Mouse (Mus musculus): ENCODE results near the gene Zfp831.
A peak's percentile ranks its signal among the peaks of the same experiment; 100 is the strongest.

Gene Zfp831

GRCm38 (mm10) chr2:174652864-174653263 is 9.5 kb downstream of the Zfp831 start:
- no peak for DNase-seq (ENCODE audit: low read depth)

GRCm38 (mm10) chr2:174655341-174655740 is 12.0 kb downstream of the Zfp831 start:
- no peak for DNase-seq (ENCODE audit: low read depth)

DNA sequence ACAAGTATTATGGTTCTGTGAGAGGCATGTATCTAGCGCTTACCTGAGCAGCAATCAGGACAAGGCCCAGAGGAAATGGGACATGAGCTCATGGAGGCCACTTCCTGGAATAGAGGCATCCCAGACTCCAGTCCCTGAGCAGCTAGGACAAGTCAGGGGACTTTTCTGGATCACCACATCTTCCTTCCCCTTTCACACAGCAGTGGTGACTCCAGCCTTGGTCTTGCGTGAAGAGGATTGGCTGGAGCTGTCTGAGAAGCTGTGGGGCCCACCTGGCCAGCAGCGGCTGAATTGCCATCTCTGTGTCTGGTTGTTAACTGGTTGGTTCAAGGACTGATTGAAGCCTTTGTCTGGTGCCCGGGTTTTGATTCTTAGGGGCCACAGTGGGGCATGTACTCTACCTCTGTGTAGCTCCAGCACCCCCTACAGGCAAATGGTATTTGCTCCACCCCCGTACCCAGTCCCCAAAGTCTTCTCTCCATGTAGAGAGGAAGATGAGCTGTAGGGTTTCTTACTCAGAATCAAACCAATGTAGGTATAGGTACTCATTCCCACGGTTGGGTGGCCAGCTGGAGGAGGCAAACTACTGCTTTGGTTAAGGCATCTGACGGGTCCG is 15.0 kb downstream of the Zfp831 start:
- no peak for DNase-seq (ENCODE audit: low read depth)

DNA sequence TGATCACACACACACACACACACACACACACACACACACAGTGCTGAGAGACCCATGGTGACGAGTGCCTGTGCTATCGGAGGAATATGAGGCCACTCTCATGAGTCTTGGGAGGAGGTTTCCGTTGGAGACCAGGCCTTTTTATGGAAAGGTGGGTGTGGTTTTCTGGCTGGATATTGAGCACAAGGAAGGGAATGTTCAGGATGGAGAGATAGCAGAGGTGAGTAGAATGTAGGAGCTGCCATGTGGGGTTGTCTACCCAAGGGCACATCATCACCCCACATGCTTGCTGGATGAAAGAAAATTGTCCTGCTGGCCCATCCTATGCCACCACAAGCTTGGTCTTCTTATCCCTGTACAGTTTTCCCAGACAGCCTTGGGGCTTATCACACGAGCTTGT is 16.5 kb downstream of the Zfp831 start:
- DNase-seq (ENCODE audit: low read depth): no peak

DNA sequence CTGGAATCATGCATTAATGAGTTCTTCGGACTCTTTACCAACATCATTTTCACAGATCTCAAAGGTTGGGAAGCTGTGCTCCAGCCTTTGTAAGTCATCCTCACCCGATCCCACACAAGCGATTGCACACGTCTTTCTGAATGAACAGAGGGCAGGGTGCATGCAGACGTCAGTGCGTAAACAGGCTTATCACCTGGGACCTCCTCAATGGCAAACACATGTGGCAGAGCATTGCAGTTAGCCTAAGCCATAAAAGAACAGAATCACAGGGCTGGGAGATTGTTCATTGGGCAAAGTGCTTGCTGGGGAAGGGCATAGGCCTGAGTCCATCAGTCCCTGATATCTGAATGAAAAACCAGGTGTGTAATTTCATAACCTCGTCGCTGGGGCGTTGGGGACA is 17.0 kb downstream of the Zfp831 start:
- no peak for DNase-seq (ENCODE audit: low read depth)

- no peak for DNase-seq (ENCODE audit: low read depth)
Measured at GRCm38 (mm10) chr2:174661436-174662171, 18.3 kb downstream of the Zfp831 start.

DNA sequence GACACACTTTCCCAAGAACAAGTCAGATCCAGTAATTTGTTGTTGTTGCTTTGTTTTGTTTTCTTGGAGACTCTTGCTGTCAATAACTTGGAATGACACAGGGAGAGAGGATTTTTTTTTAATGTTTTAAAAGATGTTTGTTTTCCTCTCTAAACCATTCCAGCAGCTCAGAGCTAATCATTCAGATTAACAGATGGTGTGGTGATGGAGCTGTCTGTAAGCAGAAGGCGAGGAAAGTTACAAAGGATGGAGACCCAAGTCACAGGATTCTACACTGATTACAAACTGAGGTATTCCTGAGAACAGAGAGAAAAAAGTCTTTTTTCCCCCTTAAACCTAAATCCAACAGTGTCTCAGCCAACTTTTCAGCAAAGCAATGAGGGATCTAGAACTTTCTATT is 19.3 kb downstream of the Zfp831 start:
- no peak for DNase-seq (ENCODE audit: low read depth)

- no peak for DNase-seq (ENCODE audit: low read depth)
Measured at GRCm38 (mm10) chr2:174665404-174665803, 22.1 kb downstream of the Zfp831 start.

DNA sequence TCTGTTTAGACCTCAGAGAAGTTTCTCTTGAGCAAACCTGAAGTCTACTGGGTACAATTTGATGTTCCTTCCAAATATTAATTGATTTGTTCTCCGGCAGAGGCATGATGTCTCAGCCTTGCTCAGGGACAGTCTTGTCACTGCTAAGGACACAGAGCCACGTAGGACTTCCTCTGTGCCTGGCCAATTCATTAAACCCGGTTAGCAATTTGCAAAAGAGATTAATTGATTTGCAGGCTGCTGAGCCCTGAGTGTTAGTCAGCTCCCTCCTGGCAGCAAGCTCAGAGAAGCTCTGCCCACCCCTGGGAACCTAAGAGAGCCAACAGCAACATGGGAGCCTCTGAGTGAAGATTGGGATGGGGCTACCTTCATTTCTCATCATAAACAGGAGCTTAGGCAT is 25.5 kb downstream of the Zfp831 start:
- DNase-seq (ENCODE audit: low read depth): no peak

DNA sequence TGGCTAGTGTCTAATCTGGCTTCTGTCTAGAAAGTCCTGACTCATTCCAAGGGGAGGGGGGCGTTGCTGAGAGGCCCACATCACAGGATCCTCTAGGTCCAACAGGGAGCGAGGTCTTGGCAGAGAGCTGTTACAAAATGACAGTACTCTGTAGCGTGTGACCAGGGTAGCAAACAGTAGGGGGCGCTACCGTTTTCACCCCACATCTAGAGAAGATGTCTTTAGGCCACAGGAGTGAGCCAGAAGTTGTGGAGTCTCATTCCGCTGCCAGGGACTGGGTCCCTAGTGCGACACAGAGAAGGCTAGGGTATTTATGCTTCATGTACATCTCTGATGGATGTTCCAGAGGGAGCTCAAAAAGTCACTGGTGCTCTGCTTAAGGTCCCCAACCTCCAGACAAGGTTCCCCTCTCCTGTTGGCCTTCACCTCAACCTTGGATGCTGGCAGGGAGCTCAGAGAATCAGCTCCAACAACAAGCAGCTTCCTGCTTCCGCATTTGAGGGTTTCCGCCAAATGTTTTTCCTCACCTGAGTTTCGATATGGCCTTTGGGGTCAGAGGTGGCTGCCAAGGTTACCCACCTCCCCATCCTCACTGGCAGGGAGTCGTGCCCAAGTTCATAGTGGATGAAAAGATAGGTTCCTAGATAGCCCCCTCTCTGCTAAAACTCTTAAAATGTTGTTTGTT is 29.3 kb downstream of the Zfp831 start:
- DNase-seq (ENCODE audit: low read depth): peak; percentile 4

GRCm38 (mm10) chr2:174673592-174674286 is 30.4 kb downstream of the Zfp831 start:
- peak; percentile 92 for DNase-seq (ENCODE audit: low read depth)

GRCm38 (mm10) chr2:174674287-174675045 is 31.1 kb downstream of the Zfp831 start:
- no peak for DNase-seq (ENCODE audit: low read depth)

- DNase-seq (ENCODE audit: low read depth): peak; percentile 72
Measured at GRCm38 (mm10) chr2:174675642-174676041, 32.3 kb downstream of the Zfp831 start.

GRCm38 (mm10) chr2:174701351-174701750 is 58.0 kb downstream of the Zfp831 start:
- no peak for DNase-seq (ENCODE audit: low read depth)

GRCm38 (mm10) chr2:174707101-174707500 is 63.8 kb downstream of the Zfp831 start:
- no peak for DNase-seq (ENCODE audit: low read depth)

- no peak for DNase-seq (ENCODE audit: low read depth)
Measured at GRCm38 (mm10) chr2:174708587-174708986, 65.3 kb downstream of the Zfp831 start.

GRCm38 (mm10) chr2:174710185-174710584 is 66.9 kb downstream of the Zfp831 start:
- DNase-seq (ENCODE audit: low read depth): no peak

GRCm38 (mm10) chr2:174712043-174712442 is 68.7 kb downstream of the Zfp831 start:
- no peak for DNase-seq (ENCODE audit: low read depth)

DNA sequence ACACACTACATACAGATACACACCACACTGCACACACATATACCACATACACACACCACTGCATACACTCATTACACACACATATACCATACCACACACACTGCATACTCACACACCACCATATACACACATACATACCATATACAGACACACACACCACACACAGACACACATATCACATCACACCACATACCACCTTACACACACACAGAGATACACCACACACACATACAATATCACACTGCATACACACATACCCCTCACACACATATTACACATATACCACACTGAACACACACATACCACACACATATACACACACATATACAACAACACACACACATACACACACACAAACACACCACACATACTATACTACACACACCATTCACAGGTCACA is 72.6 kb downstream of the Zfp831 start:
- no peak for DNase-seq (ENCODE audit: low read depth)

DNA sequence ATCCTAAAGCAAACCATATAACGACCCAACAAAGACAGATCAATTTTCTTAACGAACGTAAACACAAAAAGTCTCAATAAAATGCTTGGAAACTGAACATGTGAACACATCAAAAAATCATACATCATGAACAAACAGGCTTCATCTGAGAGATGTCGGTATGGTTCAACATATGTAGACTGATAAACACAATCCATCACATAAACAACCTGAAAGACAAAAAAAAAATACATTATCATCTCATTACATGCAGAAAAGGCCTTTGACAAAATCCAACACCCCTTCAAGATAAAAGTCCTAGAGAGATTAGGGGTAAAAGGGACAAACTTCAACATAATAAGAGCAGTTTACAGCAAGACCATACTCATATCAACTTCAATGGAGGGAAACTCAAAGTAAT is 74.5 kb downstream of the Zfp831 start:
- DNase-seq (ENCODE audit: low read depth): no peak

- DNase-seq (ENCODE audit: low read depth): no peak
Measured at GRCm38 (mm10) chr2:174727114-174727823, 83.9 kb downstream of the Zfp831 start.

Measured in NIH3T3 (cell line).